Mouse (Mus musculus): ENCODE data around the gene Stat3.

DNA sequence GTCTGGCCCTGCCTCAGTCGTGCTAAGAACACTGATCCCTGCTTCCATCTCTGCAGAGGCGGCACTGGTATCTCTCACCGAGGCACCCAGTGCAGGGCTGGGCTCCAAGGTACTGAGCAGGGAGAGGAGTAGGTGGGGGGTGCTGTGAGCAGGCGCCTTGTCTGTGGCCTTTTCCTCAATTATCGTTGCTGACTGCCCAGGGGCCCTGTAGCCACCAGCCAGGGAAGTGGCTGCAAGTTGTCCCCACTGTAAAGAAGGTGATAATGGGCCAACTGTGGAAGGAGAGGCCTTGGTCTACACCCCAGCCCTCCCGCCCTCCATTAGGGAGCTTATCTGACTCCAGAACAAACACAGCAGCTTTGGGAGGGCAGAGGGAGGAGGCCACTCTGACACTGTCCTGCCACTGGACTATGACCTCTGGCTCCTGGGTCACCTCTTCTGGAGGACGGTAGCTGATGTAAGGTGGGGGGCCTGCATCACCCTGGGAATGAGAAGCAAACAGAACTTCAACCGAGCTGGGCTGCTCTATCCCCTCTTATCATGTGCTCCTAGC, 53.1 kb downstream of the Stat3 start:
- no peak for TF ChIP-seq POLR2A (IDR thresholded peaks at IDR 0.05; ENCODE audit: borderline replicate concordance, insufficient read depth, low read length)
- no peak for TF ChIP-seq CTCF (IDR thresholded peaks at IDR 0.05; ENCODE audit: borderline replicate concordance, insufficient read depth, low read depth, low read length)

Measured in cerebellum, adult 2 months (tissue).